Mouse (Mus musculus) heart, postnatal 0 days (tissue): ENCODE measurements around the gene Gas2l2.

Source experiments
- CTCF ChIP-seq: IDR thresholded peaks from 2 replicates; pipeline ENCODE4 v1.5.1; 2016; ENCODE audit warnings: antibody characterized with exemption, control low read depth, low read depth
- EP300 ChIP-seq: IDR thresholded peaks from 2 replicates; pipeline ENCODE4 v1.6.1; 2016; ENCODE audit warnings: antibody characterized with exemption, low read depth

DNA sequence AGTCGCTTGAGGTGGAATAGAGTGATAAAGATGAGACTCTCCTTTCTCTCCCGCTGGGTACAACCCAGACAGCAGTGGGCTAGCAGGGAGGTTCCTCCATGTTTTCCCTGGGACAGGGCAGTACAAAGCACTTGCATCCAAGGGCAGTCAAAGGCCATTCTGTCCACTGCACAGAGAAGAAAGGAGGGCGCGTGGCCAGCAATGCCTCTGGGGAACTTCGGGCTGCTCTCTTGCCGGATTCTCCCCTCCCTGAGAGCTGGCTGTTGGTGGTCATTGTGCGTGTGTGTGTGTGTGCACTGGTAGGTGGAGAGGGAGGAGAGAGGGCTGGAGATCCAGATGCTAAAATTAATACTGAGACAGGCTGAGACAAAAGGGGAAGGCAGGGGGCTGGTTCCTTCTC lies 12.0 kb upstream of the Gas2l2 start:
- TF ChIP-seq CTCF = no peak
- peak; percentile 65; the same call in 1 of the 2 replicates for TF ChIP-seq EP300
